ENCODE assay signal across 8 mouse cellular contexts in the genomic region with DNA sequence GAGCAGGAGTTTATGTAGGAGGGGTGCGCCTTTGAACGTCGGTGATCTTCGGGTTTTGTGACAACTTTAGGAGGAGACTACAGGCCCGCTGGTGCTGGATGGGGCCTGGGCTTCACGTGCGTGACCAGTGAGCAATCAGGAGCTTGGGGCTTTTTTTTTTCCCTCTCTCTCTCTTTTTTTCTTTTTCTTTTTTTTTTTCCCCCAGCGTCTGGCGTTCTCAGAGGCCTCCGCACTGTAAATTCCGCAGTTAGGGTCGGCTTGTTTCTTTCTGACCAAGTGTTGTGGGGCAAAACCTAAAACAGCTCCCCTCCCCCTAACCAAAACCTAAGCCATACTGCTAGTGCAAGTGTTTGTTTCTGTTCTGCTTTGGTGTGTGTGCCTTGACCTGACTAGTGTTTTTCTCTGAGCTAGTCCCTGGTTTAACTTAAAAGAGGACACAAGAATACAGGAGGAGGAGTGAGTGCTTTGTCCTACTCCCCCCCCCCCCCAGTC. TPM values are rescaled to one million over a fixed set of nuclear protein-coding genes. Genes with fewer than 3 reads are reported as not detected.
DNase-seq lines count a peak whose midpoint lies in the region; ATAC-seq and TF ChIP-seq lines count a peak whose summit lies in the region.

No protein-coding gene starts in this region.

- peak overlapping the region; percentile 96 for H3K27ac ChIP-seq in hindbrain, embryonic 14.5 days
- H3K27ac ChIP-seq in midbrain, postnatal 0 days (ENCODE audit: low read depth, low read length): 0 out of 2 replicates have a peak overlapping the region, but pooled peaks have one; percentile 89

- H3K9ac ChIP-seq in hindbrain, embryonic 14.5 days: peak overlapping the region; percentile 84
- peak overlapping the region; percentile 74 for H3K9ac ChIP-seq in midbrain, postnatal 0 days (replicated peaks; ENCODE audit: low read length, poor library complexity, severe bottlenecking)

- H3K36me3 ChIP-seq in hindbrain, embryonic 14.5 days (replicated peaks; ENCODE audit: control insufficient read depth, insufficient read depth): no peaks in the 10 kb centered on the region
- H3K36me3 ChIP-seq in midbrain, postnatal 0 days (ENCODE audit: insufficient read depth, low read length): no peaks in the 10 kb centered on the region

- TF ChIP-seq POLR2A in lung, adult 2 months (IDR thresholded peaks at IDR 0.05; ENCODE audit: borderline replicate concordance, extremely low read depth, low read depth, low read length): no peak

- no peak for DNase-seq in lung, adult 2 months
- no peak for DNase-seq in lung, postnatal 4 days
- DNase-seq in c-Kit-positive CD71-negative TER-119-negative erythroid progenitor cells, embryonic 14.5 days (ENCODE audit: low read depth): peak; percentile 5
- DNase-seq in hindbrain, embryonic 14.5 days (ENCODE audit: low spot score): no peak
- DNase-seq in midbrain, postnatal 0 days (ENCODE audit: low spot score): peak; percentile 7
- no peak for DNase-seq in embryo, embryonic 11 days
- DNase-seq in layer of hippocampus, adult 11-12 months (ENCODE audit: low spot score): no peak
- DNase-seq in urinary bladder, postnatal 36 days (ENCODE audit: low spot score in 2 of 2): no peak

- 29% methylated on average over 12 of the region's 12 CpGs for WGBS in lung, adult 2 months
- 15% methylated on average over 12 of the region's 12 CpGs for WGBS in hindbrain, embryonic 14.5 days
- WGBS in midbrain, postnatal 0 days: 21% methylated on average over 12 of the region's 12 CpGs

- peaks cover 8% of the 10 kb centered on the region for H3K4me1 ChIP-seq in lung, adult 2 months (ENCODE audit: control insufficient read depth, insufficient read depth, low read length)
- peaks cover 16% of the 10 kb centered on the region; the same call in 1 of the 2 replicates for H3K4me1 ChIP-seq in hindbrain, embryonic 14.5 days (replicated peaks; ENCODE audit: control insufficient read depth, insufficient read depth, low read length)
- H3K4me1 ChIP-seq in midbrain, postnatal 0 days (ENCODE audit: insufficient read depth, low read length): no peaks in the 10 kb centered on the region

- TF ChIP-seq CTCF in lung, adult 2 months (IDR thresholded peaks at IDR 0.05; ENCODE audit: insufficient read depth, low read length): no peak
- TF ChIP-seq CTCF in midbrain, postnatal 0 days (IDR thresholded peaks at IDR 0.05): no peak

- peak overlapping the region; percentile 74 for H3K4me3 ChIP-seq in lung, adult 2 months (replicated peaks; ENCODE audit: extremely low read depth, low read depth, low read length)
- H3K4me3 ChIP-seq in hindbrain, embryonic 14.5 days (replicated peaks; ENCODE audit: low read length): peak overlapping the region; percentile 73
- H3K4me3 ChIP-seq in midbrain, postnatal 0 days (ENCODE audit: low read depth, low read length): peak overlapping the region; percentile 63

- H3K9me3 ChIP-seq in hindbrain, embryonic 14.5 days (ENCODE audit: control insufficient read depth, low read length): no peaks in the 10 kb centered on the region
- H3K9me3 ChIP-seq in midbrain, postnatal 0 days (ENCODE audit: low read length): no peaks in the 10 kb centered on the region

- no peak for ATAC-seq in hindbrain, embryonic 14.5 days (ENCODE audit: low FRiP score)
- ATAC-seq in midbrain, postnatal 0 days (ENCODE audit: low FRiP score): no peak

- H3K27me3 ChIP-seq in hindbrain, embryonic 14.5 days (ENCODE audit: control insufficient read depth, insufficient read depth, low read length): no peaks in the 10 kb centered on the region
- no peaks in the 10 kb centered on the region for H3K27me3 ChIP-seq in midbrain, postnatal 0 days (ENCODE audit: insufficient read depth, low read length)

- peak overlapping the region; percentile 62 for H3K4me2 ChIP-seq in hindbrain, embryonic 14.5 days (replicated peaks)
- peak overlapping the region; percentile 62 for H3K4me2 ChIP-seq in midbrain, postnatal 0 days (ENCODE audit: low read depth, low read length, poor library complexity, severe bottlenecking)

RNA-seq across cellular contexts. Expression of a gene that starts 1.2 kb away (rescaled TPM):
- 15.5 and 23.8 TPM in 2 replicates for polyA plus RNA-seq in lung, adult 2 months (2012; rRNA removed)
- polyA plus RNA-seq in hindbrain, embryonic 14.5 days (2014; fragmentation: Nextera tagmentation; extraction: Ambion mirVana): 46.0 and 51.0 TPM in 2 replicates
- 46.0 and 54.6 TPM in 2 replicates for total RNA-seq in midbrain, postnatal 0 days (2014; rRNA removed)
- 31.6 and 33.4 TPM in 2 replicates for polyA plus RNA-seq in midbrain, postnatal 0 days (2015; fragmentation: Nextera tagmentation; extraction: Ambion mirVana)

Comparison
In these comparisons a context has a peak if more than half of its experiments do, and no peak if none do; other contexts are left out.
1. DNase-seq: peak in c-Kit-positive CD71-negative TER-119-negative erythroid progenitor cells, embryonic 14.5 days (single experiment) and midbrain, postnatal 0 days (single experiment); none in lung, adult 2 months (single experiment), lung, postnatal 4 days (0 of 2), hindbrain, embryonic 14.5 days (single experiment), embryo, embryonic 11 days (single experiment), layer of hippocampus, adult 11-12 months (single experiment) and urinary bladder, postnatal 36 days (0 of 2).
2. Peak in every context shown above with its lines, with median percentiles within 50 percentile points of each other: H3K4me3 ChIP-seq.